Mouse (Mus musculus) ovary, postnatal 36 days (tissue): Measurements from ENCODE around the gene Phlda3.

Experiments
- DNase-seq: peaks from one replicate; pipeline ENCODE4 v3.0.0; 2022; ENCODE audit warnings: low spot score, mixed read lengths

Phlda3 gene

GRCm38 (mm10) chr1:135759685-135760084 is 6.2 kb upstream of the Phlda3 start:
- DNase-seq: no peak

- DNase-seq: no peak
Measured at GRCm38 (mm10) chr1:135760216-135760615, 5.7 kb upstream of the Phlda3 start.

- DNase-seq: no peak
Measured at GRCm38 (mm10) chr1:135761728-135762127, 4.2 kb upstream of the Phlda3 start.

GRCm38 (mm10) chr1:135763503-135764205 is 2.3 kb upstream of the Phlda3 start:
- no peak for DNase-seq

- no peak for DNase-seq
Measured at GRCm38 (mm10) chr1:135764206-135764528, 1.8 kb upstream of the Phlda3 start.

GRCm38 (mm10) chr1:135766592-135767306 is 830 bp downstream of the Phlda3 start:
- DNase-seq: no peak

- no peak for DNase-seq
Measured at GRCm38 (mm10) chr1:135767324-135767890, 1.5 kb downstream of the Phlda3 start.

- no peak for DNase-seq
Measured at GRCm38 (mm10) chr1:135768400-135768799, 2.5 kb downstream of the Phlda3 start.

GRCm38 (mm10) chr1:135770237-135770636 is 4.3 kb downstream of the Phlda3 start:
- no peak for DNase-seq

- DNase-seq: no peak
Measured at GRCm38 (mm10) chr1:135770896-135771572, 5.1 kb downstream of the Phlda3 start.

GRCm38 (mm10) chr1:135771573-135771970 is 5.7 kb downstream of the Phlda3 start:
- no peak for DNase-seq

GRCm38 (mm10) chr1:135776596-135776995 is 10.7 kb downstream of the Phlda3 start:
- no peak for DNase-seq

GRCm38 (mm10) chr1:135777046-135777445 is 11.1 kb downstream of the Phlda3 start:
- no peak for DNase-seq

- DNase-seq: peak; percentile 60
Measured at GRCm38 (mm10) chr1:135778780-135779535, 13.0 kb downstream of the Phlda3 start, which contains the start of gene Tnni1. Gene Tnni1, plus strand, starts transcription at chr1:135779434.

GRCm38 (mm10) chr1:135780649-135781048 is 14.7 kb downstream of the Phlda3 start:
- DNase-seq: no peak

GRCm38 (mm10) chr1:135781220-135781619 is 15.3 kb downstream of the Phlda3 start:
- peak; percentile 76 for DNase-seq

GRCm38 (mm10) chr1:135782816-135783215 is 16.9 kb downstream of the Phlda3 start:
- DNase-seq: no peak

GRCm38 (mm10) chr1:135787799-135788198 is 21.9 kb downstream of the Phlda3 start:
- peak; percentile 62 for DNase-seq

- peak; percentile 41 for DNase-seq
Measured at GRCm38 (mm10) chr1:135788708-135789107, 22.8 kb downstream of the Phlda3 start.

- DNase-seq: peak; percentile 71
Measured at GRCm38 (mm10) chr1:135789815-135790214, 23.9 kb downstream of the Phlda3 start.

- DNase-seq: no peak
Measured at GRCm38 (mm10) chr1:135792143-135792939, 26.4 kb downstream of the Phlda3 start.
